Comparison of ENCODE assay signal across 8 mouse cellular contexts in the genomic region with DNA sequence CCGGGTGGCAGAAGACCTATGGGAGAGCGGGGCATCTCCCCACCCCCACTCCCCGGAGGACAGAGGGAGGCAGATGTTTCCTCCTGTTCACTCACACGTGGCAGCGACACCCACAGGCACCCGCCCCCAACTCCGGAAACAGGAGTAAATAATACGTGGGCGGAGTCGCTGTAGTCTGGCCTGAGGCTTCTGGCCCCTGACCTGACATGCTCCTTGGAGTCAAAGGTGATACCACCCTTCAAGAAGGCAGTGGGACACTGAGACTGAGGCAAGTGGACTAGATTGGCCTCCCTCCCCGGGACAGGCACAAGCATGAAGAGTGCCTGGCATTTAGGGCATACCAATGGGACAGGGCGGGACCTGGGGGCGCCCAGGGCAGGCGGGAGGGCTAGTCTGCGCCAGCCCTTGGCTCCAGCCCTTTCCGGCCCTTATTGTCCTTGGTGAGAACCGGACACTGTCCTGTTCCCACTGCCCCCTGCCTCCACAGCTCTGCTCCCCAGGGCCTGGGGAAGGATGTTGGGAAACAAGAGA. TPM values are rescaled to one million over a fixed set of nuclear protein-coding genes. Genes with fewer than 3 reads are reported as not detected.
A peak's percentile ranks its signal among the peaks of the same experiment; 100 is the strongest.
DNase-seq lines count a peak whose midpoint lies in the region; ATAC-seq and TF ChIP-seq lines count a peak whose summit lies in the region.

No protein-coding gene starts in this region.

- H3K79me2 ChIP-seq in myocyte (ENCODE audit: control insufficient read depth, insufficient read depth), result peaks cover 23% of the 10 kb centered on the region

- TF ChIP-seq POLR2A in myocyte (IDR thresholded peaks at IDR 0.05; ENCODE audit: insufficient read length, low read depth), result no peak

- H3K4me2 ChIP-seq in embryonic facial prominence, embryonic 13.5 days, result peak overlapping the region; percentile 46
- H3K4me2 ChIP-seq in hindbrain, embryonic 14.5 days (replicated peaks), result peak overlapping the region; percentile 26
- H3K4me2 ChIP-seq in liver, embryonic 11.5 days, result peak overlapping the region; percentile 48
- H3K4me2 ChIP-seq in myocyte (ENCODE audit: low read depth), result peak overlapping the region; percentile 68

- peaks cover 20% of the 10 kb centered on the region for H3K36me3 ChIP-seq in embryonic facial prominence, embryonic 13.5 days
- H3K36me3 ChIP-seq in hindbrain, embryonic 14.5 days (replicated peaks; ENCODE audit: control insufficient read depth, insufficient read depth), result peaks cover 12% of the 10 kb centered on the region; the same call in 1 of the 2 replicates
- H3K36me3 ChIP-seq in liver, embryonic 11.5 days (ENCODE audit: control insufficient read depth, insufficient read depth, low read length), result no peaks in the 10 kb centered on the region
- peaks cover 16% of the 10 kb centered on the region for H3K36me3 ChIP-seq in myocyte (ENCODE audit: control insufficient read depth, insufficient read depth)

- peak overlapping the region; percentile 37; the same call in 1 of the 2 replicates for H3K9ac ChIP-seq in embryonic facial prominence, embryonic 13.5 days
- no peak overlapping the region for H3K9ac ChIP-seq in hindbrain, embryonic 14.5 days
- H3K9ac ChIP-seq in liver, embryonic 11.5 days (ENCODE audit: low read depth, low read length), result no peak overlapping the region; the same call in 1 of the 2 replicates

- no peaks in the 10 kb centered on the region for H3K9me3 ChIP-seq in embryonic facial prominence, embryonic 13.5 days
- no peaks in the 10 kb centered on the region for H3K9me3 ChIP-seq in hindbrain, embryonic 14.5 days (ENCODE audit: control insufficient read depth, low read length)
- H3K9me3 ChIP-seq in liver, embryonic 11.5 days (ENCODE audit: control insufficient read depth, low read length), result no peaks in the 10 kb centered on the region

- no peak for TF ChIP-seq CTCF in gastrocnemius, adult 2 months (IDR thresholded peaks at IDR 0.05)

- peak; percentile 74 for DNase-seq in gastrocnemius, adult 2 months
- DNase-seq in gastrocnemius, adult 8-10 months (ENCODE audit: low spot score in 2 of 2), result no peak
- DNase-seq in hindbrain, embryonic 14.5 days (ENCODE audit: low spot score), result no peak
- no peak for DNase-seq in liver, embryonic 11.5 days (ENCODE audit: low spot score)
- DNase-seq in thymus, postnatal 10 days (ENCODE audit: low spot score in 2 of 2), result peak; percentile 68 to 70
- DNase-seq in right cerebral cortex, postnatal 14 days, result no peak

- no peak for ATAC-seq in embryonic facial prominence, embryonic 13.5 days (ENCODE audit: insufficient number of reproducible peaks, insufficient read depth, low FRiP score, low TSS enrichment, low read depth)
- ATAC-seq in hindbrain, embryonic 14.5 days (ENCODE audit: low FRiP score), result no peak
- peak; percentile 46; the same call in 1 of the 2 replicates for ATAC-seq in liver, embryonic 11.5 days (replicated peaks; ENCODE audit: low FRiP score)

- WGBS in embryonic facial prominence, embryonic 13.5 days, result 2% methylated on average over 17 of the region's 17 CpGs
- 8% methylated on average over 17 of the region's 17 CpGs for WGBS in hindbrain, embryonic 14.5 days
- 8% methylated on average over 17 of the region's 17 CpGs for WGBS in liver, embryonic 11.5 days

- H3K4me1 ChIP-seq in embryonic facial prominence, embryonic 13.5 days, result peaks cover 28% of the 10 kb centered on the region
- peaks cover 16% of the 10 kb centered on the region for H3K4me1 ChIP-seq in hindbrain, embryonic 14.5 days (replicated peaks; ENCODE audit: control insufficient read depth, insufficient read depth, low read length)
- H3K4me1 ChIP-seq in liver, embryonic 11.5 days (replicated peaks; ENCODE audit: control insufficient read depth, insufficient read depth, low read length), result peaks cover 23% of the 10 kb centered on the region

- no peak overlapping the region for H3ac ChIP-seq in myocyte (ENCODE audit: control insufficient read depth, insufficient read length)

- peak overlapping the region; percentile 89 for H3K27ac ChIP-seq in gastrocnemius, adult 2 months
- no peak overlapping the region for H3K27ac ChIP-seq in embryonic facial prominence, embryonic 13.5 days
- H3K27ac ChIP-seq in hindbrain, embryonic 14.5 days, result no peak overlapping the region
- H3K27ac ChIP-seq in liver, embryonic 11.5 days (ENCODE audit: low read depth, low read length), result no peak overlapping the region

- intact Hi-C loops in gastrocnemius, adult 2 months (cut with DNase I), result loop anchor here (2.0 kb wide), 1 partner anchor 15 kb away; no protein-coding TSS in a partner anchor

- H3K27me3 ChIP-seq in embryonic facial prominence, embryonic 13.5 days, result peaks cover 8% of the 10 kb centered on the region; the same call in 1 of the 2 replicates
- no peaks in the 10 kb centered on the region for H3K27me3 ChIP-seq in hindbrain, embryonic 14.5 days (ENCODE audit: control insufficient read depth, insufficient read depth, low read length)
- H3K27me3 ChIP-seq in liver, embryonic 11.5 days (replicated peaks; ENCODE audit: control insufficient read depth, insufficient read depth, low read length), result peaks cover 6% of the 10 kb centered on the region; the same call in 1 of the 2 replicates
- H3K27me3 ChIP-seq in myocyte (ENCODE audit: control insufficient read depth, insufficient read depth, insufficient read length), result no peaks in the 10 kb centered on the region

- peak overlapping the region; percentile 61 for H3K4me3 ChIP-seq in gastrocnemius, adult 2 months
- H3K4me3 ChIP-seq in embryonic facial prominence, embryonic 13.5 days, result no peak overlapping the region
- no peak overlapping the region for H3K4me3 ChIP-seq in hindbrain, embryonic 14.5 days (replicated peaks; ENCODE audit: low read length)
- no peak overlapping the region for H3K4me3 ChIP-seq in liver, embryonic 11.5 days (ENCODE audit: low read depth, low read length)
- no peak overlapping the region for H3K4me3 ChIP-seq in myocyte

TF ChIP-seq in myocyte, 11 proteins besides CTCF, POLR2A, EP300 and RAD21:
- TF ChIP-seq POLR2AphosphoS2 (IDR thresholded peaks at IDR 0.05; ENCODE audit: insufficient read length, low read depth) (peak; percentile 47), MYOD1 (IDR thresholded peaks at IDR 0.05; ENCODE audit: control insufficient read depth in 1 of 3, insufficient read length in 2 of 3, low read depth in 2 of 3) (peak in 1 of 3 experiments; percentile 44), SRF (IDR thresholded peaks at IDR 0.05; ENCODE audit: control insufficient read depth, insufficient read length, low read depth) (no peak)

RNA-seq across cellular contexts. Expression of a gene that starts 5.3 kb away (rescaled TPM):
- total RNA-seq in gastrocnemius, adult 2 months (2021), result under 1 TPM; 0.18 to 0.50 TPM
- total RNA-seq in gastrocnemius, adult 8-10 months (2022), result under 1 TPM; 0.10 to 0.45 (median 0.11) TPM
- polyA plus RNA-seq in embryonic facial prominence, embryonic 13.5 days (2015; fragmentation: Nextera tagmentation; extraction: Ambion mirVana), result 7.0 and 9.7 TPM in 2 replicates
- 65.8 and 66.5 TPM in 2 replicates for polyA plus RNA-seq in hindbrain, embryonic 14.5 days (2014; fragmentation: Nextera tagmentation; extraction: Ambion mirVana)
- 0.97 and 1.7 TPM in 2 replicates for polyA plus RNA-seq in liver, embryonic 11.5 days (2014; fragmentation: Nextera tagmentation; extraction: Ambion mirVana)
- 15.2 TPM for polyA plus RNA-seq in myocyte (2012; fragmentation: generic; extraction: Trizol)

RNA-seq across cellular contexts. Expression of a gene that starts 5.7 kb away (rescaled TPM):
- 10 to 100 TPM; 62.9 to 79.7 TPM for total RNA-seq in gastrocnemius, adult 2 months (2021)
- 10 to 100 TPM; 64.7 to 88.3 (median 74.6) TPM for total RNA-seq in gastrocnemius, adult 8-10 months (2022)
- 300 and 361 TPM in 2 replicates for polyA plus RNA-seq in embryonic facial prominence, embryonic 13.5 days (2015; fragmentation: Nextera tagmentation; extraction: Ambion mirVana)
- polyA plus RNA-seq in hindbrain, embryonic 14.5 days (2014; fragmentation: Nextera tagmentation; extraction: Ambion mirVana), result 209 and 224 TPM in 2 replicates
- 246 and 251 TPM in 2 replicates for polyA plus RNA-seq in liver, embryonic 11.5 days (2014; fragmentation: Nextera tagmentation; extraction: Ambion mirVana)
- 371 TPM for polyA plus RNA-seq in myocyte (2012; fragmentation: generic; extraction: Trizol)

RNA-seq across cellular contexts. Expression of a gene that starts 7.7 kb away (rescaled TPM):
- total RNA-seq in gastrocnemius, adult 2 months (2021), result 10 to 100 TPM; 16.4 to 26.9 TPM
- total RNA-seq in gastrocnemius, adult 8-10 months (2022), result 10 to 100 TPM; 15.9 to 28.8 (median 19.6) TPM
- polyA plus RNA-seq in embryonic facial prominence, embryonic 13.5 days (2015; fragmentation: Nextera tagmentation; extraction: Ambion mirVana), result 120 and 147 TPM in 2 replicates
- 80.7 and 94.4 TPM in 2 replicates for polyA plus RNA-seq in hindbrain, embryonic 14.5 days (2014; fragmentation: Nextera tagmentation; extraction: Ambion mirVana)
- 106 and 118 TPM in 2 replicates for polyA plus RNA-seq in liver, embryonic 11.5 days (2014; fragmentation: Nextera tagmentation; extraction: Ambion mirVana)
- 222 TPM for polyA plus RNA-seq in myocyte (2012; fragmentation: generic; extraction: Trizol)

RNA-seq across cellular contexts. Expression of a gene that starts 18.9 kb away (rescaled TPM):
- 1 to 10 TPM; 8.9 to 9.7 TPM for total RNA-seq in gastrocnemius, adult 2 months (2021)
- total RNA-seq in gastrocnemius, adult 8-10 months (2022), result 1 to 10 TPM; 6.3 to 9.0 (median 7.7) TPM
- polyA plus RNA-seq in embryonic facial prominence, embryonic 13.5 days (2015; fragmentation: Nextera tagmentation; extraction: Ambion mirVana), result 67.4 and 68.6 TPM in 2 replicates
- 36.0 and 38.8 TPM in 2 replicates for polyA plus RNA-seq in hindbrain, embryonic 14.5 days (2014; fragmentation: Nextera tagmentation; extraction: Ambion mirVana)
- polyA plus RNA-seq in liver, embryonic 11.5 days (2014; fragmentation: Nextera tagmentation; extraction: Ambion mirVana), result 25.3 and 31.5 TPM in 2 replicates
- 48.7 TPM for polyA plus RNA-seq in myocyte (2012; fragmentation: generic; extraction: Trizol)

RNA-seq across cellular contexts. Expression of a gene that starts 22.6 kb away (rescaled TPM):
- under 1 TPM; 0.13 to 0.22 TPM for total RNA-seq in gastrocnemius, adult 2 months (2021)
- total RNA-seq in gastrocnemius, adult 8-10 months (2022), result 1 to 10 TPM in 1 of 4 experiments, under 1 TPM in 3; 0.24 to 1.0 (median 0.52) TPM
- 1.5 and 1.6 TPM in 2 replicates for polyA plus RNA-seq in embryonic facial prominence, embryonic 13.5 days (2015; fragmentation: Nextera tagmentation; extraction: Ambion mirVana)
- polyA plus RNA-seq in hindbrain, embryonic 14.5 days (2014; fragmentation: Nextera tagmentation; extraction: Ambion mirVana), result 0.47 and 0.52 TPM in 2 replicates
- 0.30 and 0.62 TPM in 2 replicates for polyA plus RNA-seq in liver, embryonic 11.5 days (2014; fragmentation: Nextera tagmentation; extraction: Ambion mirVana)
- 0.37 TPM for polyA plus RNA-seq in myocyte (2012; fragmentation: generic; extraction: Trizol)

Comparison
In these comparisons a context has a peak if more than half of its experiments do, and no peak if none do; other contexts are left out.
1. DNase-seq: peak in gastrocnemius, adult 2 months (single experiment) and thymus, postnatal 10 days (2 of 2); none in gastrocnemius, adult 8-10 months (0 of 2), hindbrain, embryonic 14.5 days (single experiment), liver, embryonic 11.5 days (single experiment) and right cerebral cortex, postnatal 14 days (single experiment).
2. Peak in every context shown above with its lines, with median percentiles within 50 percentile points of each other: H3K4me2 ChIP-seq.